Mouse (Mus musculus): ENCODE results near the gene Cyp4v3.

The Cyp4v3 gene

GRCm38 (mm10) chr8:45320930-45321329 lies 12.1 kb downstream of the Cyp4v3 start:
- no peak for DNase-seq (ENCODE audit: low spot score)

GRCm38 (mm10) chr8:45310967-45311366 lies 22.0 kb downstream of the Cyp4v3 start:
- no peak for DNase-seq (ENCODE audit: low spot score)

- no peak for DNase-seq (ENCODE audit: low spot score)
Measured at GRCm38 (mm10) chr8:45308366-45308765, 24.6 kb downstream of the Cyp4v3 start, which contains the start of gene Gm45753. Gene Gm45753 (minus strand): TSS chr8:45308466.

GRCm38 (mm10) chr8:45305479-45305878 lies 27.5 kb downstream of the Cyp4v3 start:
- DNase-seq (ENCODE audit: low spot score), result no peak

GRCm38 (mm10) chr8:45304354-45304753 lies 28.7 kb downstream of the Cyp4v3 start:
- DNase-seq (ENCODE audit: low spot score), result no peak

- DNase-seq (ENCODE audit: low spot score), result no peak
Measured at GRCm38 (mm10) chr8:45302390-45302789, 30.6 kb downstream of the Cyp4v3 start.

GRCm38 (mm10) chr8:45295276-45295675 lies 37.7 kb downstream of the Cyp4v3 start:
- DNase-seq (ENCODE audit: low spot score), result no peak

- DNase-seq (ENCODE audit: low spot score), result no peak
Measured at GRCm38 (mm10) chr8:45294687-45295086, 38.3 kb downstream of the Cyp4v3 start, which contains the start of gene Klkb1. Gene Klkb1 (minus strand): TSS chr8:45294859.

GRCm38 (mm10) chr8:45291790-45292189 lies 41.2 kb downstream of the Cyp4v3 start:
- no peak for DNase-seq (ENCODE audit: low spot score)

- no peak for DNase-seq (ENCODE audit: low spot score)
Measured at GRCm38 (mm10) chr8:45281630-45282029, 51.4 kb downstream of the Cyp4v3 start.

- no peak for DNase-seq (ENCODE audit: low spot score)
Measured at GRCm38 (mm10) chr8:45277453-45277852, 55.6 kb downstream of the Cyp4v3 start.

GRCm38 (mm10) chr8:45274317-45274716 lies 58.7 kb downstream of the Cyp4v3 start:
- DNase-seq (ENCODE audit: low spot score), result no peak

GRCm38 (mm10) chr8:45269056-45269455 lies 64.0 kb downstream of the Cyp4v3 start:
- no peak for DNase-seq (ENCODE audit: low spot score)

GRCm38 (mm10) chr8:45268485-45268884 lies 64.5 kb downstream of the Cyp4v3 start:
- DNase-seq (ENCODE audit: low spot score), result no peak

GRCm38 (mm10) chr8:45267611-45268391 lies 65.2 kb downstream of the Cyp4v3 start:
- DNase-seq (ENCODE audit: low spot score), result no peak

- DNase-seq (ENCODE audit: low spot score), result no peak
Measured at GRCm38 (mm10) chr8:45266993-45267392, 66.0 kb downstream of the Cyp4v3 start.

GRCm38 (mm10) chr8:45264918-45265317 lies 68.1 kb downstream of the Cyp4v3 start:
- DNase-seq (ENCODE audit: low spot score), result no peak

- no peak for DNase-seq (ENCODE audit: low spot score)
Measured at GRCm38 (mm10) chr8:45262851-45263250, 70.2 kb downstream of the Cyp4v3 start.

- no peak for DNase-seq (ENCODE audit: low spot score)
Measured at GRCm38 (mm10) chr8:45261920-45262319, 71.1 kb downstream of the Cyp4v3 start, which contains the start of gene F11. Gene F11 (minus strand): TSS chr8:45262031.

GRCm38 (mm10) chr8:45258421-45258820 lies 74.6 kb downstream of the Cyp4v3 start:
- no peak for DNase-seq (ENCODE audit: low spot score)

GRCm38 (mm10) chr8:45255040-45255439 lies 78.0 kb downstream of the Cyp4v3 start:
- no peak for DNase-seq (ENCODE audit: low spot score)
